Mouse (Mus musculus): ENCODE measurements around the gene Trim10. TPM values are rescaled to one million over a fixed set of nuclear protein-coding genes. Genes with fewer than 3 reads are reported as not detected.
A peak's percentile ranks its signal among the peaks of the same experiment; 100 is the strongest.

Gene Trim10
- polyA plus RNA-seq, 1 experiment from 2014 or later: 70.1 TPM

DNA sequence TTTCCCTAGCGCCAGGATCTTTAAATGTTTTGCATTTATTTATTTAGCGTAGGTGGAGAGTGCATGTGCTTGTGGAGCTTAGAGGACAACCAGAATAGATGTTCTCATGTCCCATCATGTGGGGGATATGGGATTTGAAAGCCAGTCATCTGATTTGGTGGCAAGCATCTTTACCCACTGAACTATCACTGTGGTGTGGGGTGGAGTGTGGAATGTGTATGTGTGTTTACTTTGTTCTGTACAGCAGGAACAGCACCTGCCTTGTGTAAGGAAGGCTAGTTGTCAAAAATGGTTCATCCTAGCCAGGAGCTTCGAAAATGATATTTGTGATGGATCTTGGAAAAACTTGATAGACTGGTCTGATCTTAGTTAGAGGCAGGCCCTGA lies 33.0 kb upstream of the Trim10 start:
- DNase-seq (ENCODE audit: low spot score): peak; percentile 38
- 14% methylated on average over 3 of the region's 3 CpGs for WGBS
- Histone ChIP-seq H3K9ac (ENCODE audit: low read depth, low read length) (peak overlapping the region; percentile 49; the same call in 1 of the 2 replicates), H3K9me3 (ENCODE audit: control insufficient read depth, low read length) (no peaks in the 10 kb centered on the region), H3K27me3 (replicated peaks; ENCODE audit: control insufficient read depth, insufficient read depth, low read length) (no peaks in the 10 kb centered on the region), H3K4me2 (peak overlapping the region; percentile 87), H3K4me3 (ENCODE audit: low read depth, low read length) (peak overlapping the region; percentile 66), H3K36me3 (ENCODE audit: control insufficient read depth, insufficient read depth, low read length) (no peaks in the 10 kb centered on the region), H3K4me1 (replicated peaks; ENCODE audit: control insufficient read depth, insufficient read depth, low read length) (no peaks in the 10 kb centered on the region; the same call in 1 of the 2 replicates), H3K27ac (ENCODE audit: low read depth, low read length) (peak overlapping the region; percentile 75)
- ATAC-seq (replicated peaks; ENCODE audit: low FRiP score): peak; percentile 6; the same call in 1 of the 2 replicates

DNA sequence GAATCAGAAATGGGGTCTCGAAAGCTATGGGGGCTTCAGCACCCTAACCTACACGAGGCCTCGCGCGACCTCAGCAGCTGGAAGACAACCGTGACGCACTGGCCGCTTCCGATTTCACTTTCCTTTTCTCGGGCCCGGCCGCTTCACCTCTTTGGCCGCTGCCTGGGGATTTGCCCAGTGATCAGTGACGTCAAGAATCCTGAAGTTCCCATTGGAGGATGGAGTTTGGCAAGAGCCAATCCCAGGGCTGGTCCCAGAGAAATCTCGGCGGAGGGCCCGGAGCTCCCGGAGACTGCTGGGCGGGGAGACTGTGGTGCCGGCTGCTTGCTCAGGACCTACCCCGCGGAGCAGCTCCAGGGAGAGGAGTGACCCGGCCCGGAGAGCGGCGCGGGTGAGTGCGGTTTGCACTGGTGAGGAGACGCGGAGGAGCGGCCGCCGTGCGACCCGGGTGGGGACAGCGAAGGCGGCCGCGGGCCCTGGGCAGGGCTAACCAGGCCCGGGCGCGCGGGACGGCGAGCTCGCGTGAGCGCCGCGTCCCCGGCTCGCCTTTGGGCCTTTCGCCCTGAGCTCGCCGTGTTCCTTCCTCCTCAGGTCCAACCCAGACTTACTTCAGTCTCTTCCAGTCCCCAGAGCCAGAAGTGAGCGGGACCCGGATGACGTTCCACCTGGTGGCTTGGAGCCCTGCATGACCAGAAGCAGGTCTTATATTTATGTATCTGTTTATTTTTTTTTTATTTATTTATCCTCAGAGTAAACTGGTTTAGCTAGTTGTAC lies 32.3 kb upstream of the Trim10 start, which contains the start of gene Trim26:
Trim26 (plus strand) TSS at position 261 of the 774 bp plus-strand sequence.
- under 1% methylated on average over 58 of the region's 58 CpGs for WGBS
- no peaks in the 10 kb centered on the region; the same call in 1 of the 2 replicates for H3K4me1 ChIP-seq (replicated peaks; ENCODE audit: control insufficient read depth, insufficient read depth, low read length)
- peak within 1 kb of the TSS; percentile 59 for H3K9ac ChIP-seq (ENCODE audit: low read depth, low read length)

DNA sequence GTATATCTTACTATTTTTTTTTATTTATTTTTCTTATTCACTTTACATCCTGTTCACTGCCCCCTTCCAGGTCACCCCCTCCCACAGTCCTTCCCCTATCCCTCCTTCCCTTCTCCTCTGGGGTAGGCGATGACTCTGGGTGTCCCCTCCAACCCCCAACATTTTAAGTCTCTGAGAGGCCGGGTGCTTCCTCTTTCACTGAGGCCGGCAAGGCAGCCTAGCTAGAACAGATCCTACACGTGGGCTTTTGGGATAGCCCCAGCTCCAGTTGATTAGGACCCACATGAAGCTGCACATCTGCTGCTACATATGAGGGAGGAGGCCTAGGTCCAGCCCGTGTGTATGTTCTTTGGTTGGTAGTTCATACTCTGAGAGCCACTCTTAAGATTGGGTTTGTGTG lies 30.4 kb upstream of the Trim10 start:
- Histone ChIP-seq H3K27me3 (replicated peaks; ENCODE audit: control insufficient read depth, insufficient read depth, low read length) (no peaks in the 10 kb centered on the region), H3K9ac (ENCODE audit: low read depth, low read length) (no peak overlapping the region), H3K27ac (ENCODE audit: low read depth, low read length) (no peak overlapping the region), H3K4me3 (ENCODE audit: low read depth, low read length) (no peak overlapping the region), H3K4me2 (no peak overlapping the region), H3K36me3 (ENCODE audit: control insufficient read depth, insufficient read depth, low read length) (no peaks in the 10 kb centered on the region), H3K4me1 (replicated peaks; ENCODE audit: control insufficient read depth, insufficient read depth, low read length) (peaks cover 9% of the 10 kb centered on the region), H3K9me3 (ENCODE audit: control insufficient read depth, low read length) (no peaks in the 10 kb centered on the region)
- ATAC-seq (replicated peaks; ENCODE audit: low FRiP score) (no peak), DNase-seq (ENCODE audit: low spot score) (no peak)
- 50% methylated on average over 5 of the region's 5 CpGs for WGBS

More for the DNA sequence above, 32.3 kb upstream of the Trim10 start, which contains the start of gene Trim26:
- H3K4me2 ChIP-seq: peak within 1 kb of the TSS; percentile 87
- peak within 1 kb of the TSS; percentile 75 for H3K27ac ChIP-seq (ENCODE audit: low read depth, low read length)
- H3K36me3 ChIP-seq (ENCODE audit: control insufficient read depth, insufficient read depth, low read length): no peaks in the 10 kb centered on the region
- no peaks in the 10 kb centered on the region for H3K9me3 ChIP-seq (ENCODE audit: control insufficient read depth, low read length)
- ATAC-seq (replicated peaks; ENCODE audit: low FRiP score): peak; percentile 96
- H3K4me3 ChIP-seq (ENCODE audit: low read depth, low read length): peak within 1 kb of the TSS; percentile 66
- H3K27me3 ChIP-seq (replicated peaks; ENCODE audit: control insufficient read depth, insufficient read depth, low read length): no peaks in the 10 kb centered on the region
- DNase-seq (ENCODE audit: low spot score): peak; percentile 92

DNA sequence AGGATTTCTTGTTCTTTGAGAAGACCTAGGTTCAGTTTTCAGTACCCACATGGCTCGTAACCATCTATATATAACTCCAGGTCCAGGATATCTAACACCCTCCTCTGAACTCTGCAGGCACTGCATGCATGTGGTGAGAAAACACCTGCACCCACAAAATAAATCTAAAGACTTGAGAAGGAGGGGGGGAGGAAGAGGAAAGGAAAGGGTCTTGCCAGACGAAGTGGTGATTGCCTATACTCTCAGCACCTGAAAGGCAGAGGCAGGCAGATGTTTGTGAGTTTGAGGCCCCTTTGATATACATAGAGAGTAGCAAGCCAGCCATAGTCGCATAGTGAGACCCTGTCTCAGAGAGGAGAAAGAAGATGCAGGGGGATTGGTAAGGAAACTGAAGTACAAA lies 29.4 kb upstream of the Trim10 start:
- WGBS: 77% methylated on average over 3 of the region's 3 CpGs
- H3K4me3 ChIP-seq (ENCODE audit: low read depth, low read length): no peak overlapping the region
- no peaks in the 10 kb centered on the region for H3K27me3 ChIP-seq (replicated peaks; ENCODE audit: control insufficient read depth, insufficient read depth, low read length)
- no peaks in the 10 kb centered on the region for H3K36me3 ChIP-seq (ENCODE audit: control insufficient read depth, insufficient read depth, low read length)
- ATAC-seq (replicated peaks; ENCODE audit: low FRiP score) (no peak), DNase-seq (ENCODE audit: low spot score) (no peak)
- H3K27ac ChIP-seq (ENCODE audit: low read depth, low read length): no peak overlapping the region
- no peaks in the 10 kb centered on the region for H3K9me3 ChIP-seq (ENCODE audit: control insufficient read depth, low read length)
- H3K9ac ChIP-seq (ENCODE audit: low read depth, low read length): no peak overlapping the region
- no peak overlapping the region for H3K4me2 ChIP-seq
- H3K4me1 ChIP-seq (replicated peaks; ENCODE audit: control insufficient read depth, insufficient read depth, low read length): peaks cover 18% of the 10 kb centered on the region

DNA sequence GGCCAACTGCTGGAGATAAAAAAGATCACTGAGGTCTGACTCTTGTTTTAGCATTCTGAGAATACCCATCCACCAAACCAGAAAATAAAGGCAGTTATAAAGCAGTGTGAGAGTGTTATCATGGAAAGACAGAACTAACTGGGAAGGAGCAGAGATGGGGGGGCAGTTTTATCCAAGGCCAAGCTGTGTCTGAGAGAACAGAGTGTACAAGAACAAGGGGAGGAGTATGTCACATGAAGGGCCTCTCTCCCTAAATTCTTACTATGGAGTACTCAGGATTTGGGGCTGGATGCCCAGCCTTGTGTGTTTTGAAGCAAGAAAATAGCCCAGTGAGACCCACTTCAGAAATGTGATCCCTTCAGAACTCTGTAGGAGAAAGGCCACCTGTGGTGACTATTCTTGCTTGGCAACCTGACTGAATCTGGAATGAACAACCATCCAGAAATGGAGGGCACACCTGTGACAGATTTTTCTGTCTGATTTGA lies 28.4 kb upstream of the Trim10 start:
- no peak overlapping the region for H3K27ac ChIP-seq (ENCODE audit: low read depth, low read length)
- no peaks in the 10 kb centered on the region for H3K36me3 ChIP-seq (ENCODE audit: control insufficient read depth, insufficient read depth, low read length)
- DNase-seq (ENCODE audit: low spot score) (no peak), ATAC-seq (replicated peaks; ENCODE audit: low FRiP score) (no peak)
- no peak overlapping the region for H3K9ac ChIP-seq (ENCODE audit: low read depth, low read length)
- no peaks in the 10 kb centered on the region for H3K9me3 ChIP-seq (ENCODE audit: control insufficient read depth, low read length)
- peaks cover 26% of the 10 kb centered on the region for H3K4me1 ChIP-seq (replicated peaks; ENCODE audit: control insufficient read depth, insufficient read depth, low read length)
- H3K4me3 ChIP-seq (ENCODE audit: low read depth, low read length): no peak overlapping the region
- H3K27me3 ChIP-seq (replicated peaks; ENCODE audit: control insufficient read depth, insufficient read depth, low read length): no peaks in the 10 kb centered on the region
- H3K4me2 ChIP-seq: no peak overlapping the region

DNA sequence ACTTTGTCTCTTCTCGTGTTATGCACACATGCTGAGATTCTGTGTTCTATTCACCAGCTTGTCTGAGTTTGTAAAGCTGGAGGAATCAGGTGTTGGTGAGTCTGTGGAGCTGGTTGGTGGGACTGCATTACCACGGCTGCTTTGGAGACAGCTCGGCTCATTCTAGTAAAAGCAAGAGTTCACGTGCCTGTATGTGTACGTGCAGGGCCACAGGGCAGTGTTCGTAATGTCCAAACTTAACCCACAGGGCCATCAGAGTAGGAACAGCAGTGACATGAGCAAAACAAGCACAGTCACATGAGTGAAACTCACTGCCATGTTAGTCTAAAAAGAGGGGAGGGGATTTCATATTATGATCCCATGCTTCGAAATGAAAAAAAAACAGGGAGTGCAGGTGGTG lies 25.7 kb upstream of the Trim10 start:
- Histone ChIP-seq H3K27ac (ENCODE audit: low read depth, low read length) (no peak overlapping the region), H3K27me3 (replicated peaks; ENCODE audit: control insufficient read depth, insufficient read depth, low read length) (no peaks in the 10 kb centered on the region), H3K4me2 (peak overlapping the region; percentile 46), H3K36me3 (ENCODE audit: control insufficient read depth, insufficient read depth, low read length) (no peaks in the 10 kb centered on the region), H3K4me1 (replicated peaks; ENCODE audit: control insufficient read depth, insufficient read depth, low read length) (peaks cover 29% of the 10 kb centered on the region), H3K9ac (ENCODE audit: low read depth, low read length) (no peak overlapping the region), H3K4me3 (ENCODE audit: low read depth, low read length) (no peak overlapping the region), H3K9me3 (ENCODE audit: control insufficient read depth, low read length) (no peaks in the 10 kb centered on the region)
- WGBS: 57% methylated on average over 7 of the region's 7 CpGs
- ATAC-seq (replicated peaks; ENCODE audit: low FRiP score): no peak
- DNase-seq (ENCODE audit: low spot score): no peak

DNA sequence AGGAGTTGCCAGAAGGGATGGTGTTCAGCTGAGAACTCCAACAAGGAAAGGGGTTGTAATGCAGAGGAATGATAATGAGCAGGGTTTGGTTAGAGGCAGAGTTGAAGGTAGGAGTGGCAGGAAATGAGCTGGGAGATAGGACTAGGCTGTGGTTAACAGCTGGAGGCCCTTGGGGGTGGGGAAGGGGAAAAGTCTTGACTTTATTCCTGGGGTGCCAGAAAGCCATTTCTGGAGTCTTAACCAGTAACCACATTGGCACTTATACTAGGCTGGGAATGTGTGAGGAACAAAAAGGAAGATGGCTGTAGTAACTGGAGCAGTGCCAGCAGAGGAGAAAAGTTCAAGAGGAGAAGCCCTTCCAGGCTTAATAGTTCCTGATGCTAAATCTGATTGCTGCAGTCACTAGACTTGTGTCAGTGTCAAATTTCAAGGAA lies 25.1 kb upstream of the Trim10 start:
- H3K27me3 ChIP-seq (replicated peaks; ENCODE audit: control insufficient read depth, insufficient read depth, low read length): no peaks in the 10 kb centered on the region
- peaks cover 29% of the 10 kb centered on the region for H3K4me1 ChIP-seq (replicated peaks; ENCODE audit: control insufficient read depth, insufficient read depth, low read length)
- H3K36me3 ChIP-seq (ENCODE audit: control insufficient read depth, insufficient read depth, low read length): no peaks in the 10 kb centered on the region
- H3K9ac ChIP-seq (ENCODE audit: low read depth, low read length): no peak overlapping the region
- no peak overlapping the region for H3K27ac ChIP-seq (ENCODE audit: low read depth, low read length)
- no peak overlapping the region for H3K4me3 ChIP-seq (ENCODE audit: low read depth, low read length)
- DNase-seq (ENCODE audit: low spot score): no peak
- ATAC-seq (replicated peaks; ENCODE audit: low FRiP score): peak; percentile 78
- no peaks in the 10 kb centered on the region for H3K9me3 ChIP-seq (ENCODE audit: control insufficient read depth, low read length)
- peak overlapping the region; percentile 46 for H3K4me2 ChIP-seq

DNA sequence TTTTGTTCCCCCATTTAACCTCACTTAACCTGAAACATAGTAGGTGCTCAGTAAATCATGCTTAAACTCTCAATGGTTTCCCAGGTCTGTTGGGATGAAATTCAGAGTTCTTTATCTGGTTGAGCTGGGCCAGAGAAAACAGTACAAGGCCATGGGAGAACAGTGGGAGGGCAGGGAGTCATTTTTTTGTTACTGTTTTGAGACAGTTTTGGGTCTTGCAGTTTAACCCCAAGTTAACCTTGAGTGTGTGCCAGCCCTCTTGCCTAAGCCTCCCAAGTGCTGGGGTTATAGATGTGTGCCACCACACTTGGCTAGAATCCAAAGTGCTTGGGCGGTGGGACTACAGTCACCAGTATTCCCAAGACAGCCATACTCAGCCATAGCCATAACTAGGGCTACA lies 24.6 kb upstream of the Trim10 start:
- H3K4me2 ChIP-seq: peak overlapping the region; percentile 46; the same call in 1 of the 2 replicates

DNA sequence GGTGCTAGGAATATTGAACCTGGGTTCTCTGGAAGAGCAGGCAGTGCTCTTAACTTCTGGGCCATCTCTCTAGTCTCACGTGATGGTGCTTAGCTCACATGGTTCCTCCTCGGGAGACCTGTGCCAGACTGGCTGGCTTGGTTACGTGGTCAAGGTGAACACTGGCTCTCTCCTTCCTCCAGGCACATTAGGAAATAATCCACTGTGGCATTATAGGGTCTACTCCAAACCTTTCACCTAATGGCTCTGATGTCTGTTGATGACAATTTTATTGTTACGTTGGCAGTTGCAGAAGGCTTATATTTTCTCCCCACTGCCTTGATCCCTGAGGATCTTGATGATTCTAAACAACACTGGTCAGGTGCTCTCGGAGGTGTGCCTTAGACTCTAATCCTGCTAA lies 20.5 kb upstream of the Trim10 start:
- no peak for DNase-seq (ENCODE audit: low spot score)
- Histone ChIP-seq H3K9me3 (ENCODE audit: control insufficient read depth, low read length) (no peaks in the 10 kb centered on the region), H3K36me3 (ENCODE audit: control insufficient read depth, insufficient read depth, low read length) (no peaks in the 10 kb centered on the region), H3K4me3 (ENCODE audit: low read depth, low read length) (no peak overlapping the region), H3K4me1 (replicated peaks; ENCODE audit: control insufficient read depth, insufficient read depth, low read length) (peaks cover 25% of the 10 kb centered on the region), H3K4me2 (no peak overlapping the region), H3K27me3 (replicated peaks; ENCODE audit: control insufficient read depth, insufficient read depth, low read length) (no peaks in the 10 kb centered on the region; the same call in 1 of the 2 replicates), H3K27ac (ENCODE audit: low read depth, low read length) (no peak overlapping the region), H3K9ac (ENCODE audit: low read depth, low read length) (no peak overlapping the region)
- ATAC-seq (replicated peaks; ENCODE audit: low FRiP score): no peak
- WGBS: 73% methylated on average over 5 of the region's 5 CpGs

More for the DNA sequence above, 24.6 kb upstream of the Trim10 start:
- Histone ChIP-seq H3K9me3 (ENCODE audit: control insufficient read depth, low read length) (no peaks in the 10 kb centered on the region), H3K4me3 (ENCODE audit: low read depth, low read length) (no peak overlapping the region), H3K9ac (ENCODE audit: low read depth, low read length) (no peak overlapping the region), H3K27ac (ENCODE audit: low read depth, low read length) (no peak overlapping the region), H3K4me1 (replicated peaks; ENCODE audit: control insufficient read depth, insufficient read depth, low read length) (peaks cover 29% of the 10 kb centered on the region), H3K36me3 (ENCODE audit: control insufficient read depth, insufficient read depth, low read length) (no peaks in the 10 kb centered on the region), H3K27me3 (replicated peaks; ENCODE audit: control insufficient read depth, insufficient read depth, low read length) (no peaks in the 10 kb centered on the region)
- WGBS: 78% methylated on average over 1 of the region's 1 CpGs
- DNase-seq (ENCODE audit: low spot score) (no peak), ATAC-seq (replicated peaks; ENCODE audit: low FRiP score) (no peak; the same call in 1 of the 2 replicates)

Data from liver, embryonic 11.5 days (tissue).